Mouse (Mus musculus) heart, embryonic 14.5 days (tissue): ENCODE data around the gene Wdfy4. TPM values are rescaled to one million over a fixed set of nuclear protein-coding genes. Genes with fewer than 3 reads are reported as not detected.

ENCODE experiments used
- polyA plus RNA-seq: library from polyadenylated mRNA; unstranded; fragments of >200 nt; fragmentation: Nextera tagmentation; extraction: Ambion mirVana; gene quantifications from 2 replicates; pipeline ENCODE4 v1.2.1, GENCODE M21; 2014

Gene Wdfy4
- polyA plus RNA-seq, 1 experiment from 2014 or later: 0.31 TPM

Other genes starting within 250 kb of the Wdfy4 start
- 0.27 and 0.49 TPM in 2 replicates for gene Lrrc18, start 194.1 kb downstream of the Wdfy4 start, polyA plus RNA-seq
- gene Arhgap22, start 28.5 kb upstream of the Wdfy4 start, polyA plus RNA-seq: 2.2 and 2.6 TPM in 2 replicates